Mouse (Mus musculus): ENCODE results near the gene Epn2.
"Not testable (repeated sequence)": the region's sequence is repeated elsewhere in the genome, so short reads cannot be mapped to it uniquely, and the experiment has no call there.

Epn2 gene

DNA sequence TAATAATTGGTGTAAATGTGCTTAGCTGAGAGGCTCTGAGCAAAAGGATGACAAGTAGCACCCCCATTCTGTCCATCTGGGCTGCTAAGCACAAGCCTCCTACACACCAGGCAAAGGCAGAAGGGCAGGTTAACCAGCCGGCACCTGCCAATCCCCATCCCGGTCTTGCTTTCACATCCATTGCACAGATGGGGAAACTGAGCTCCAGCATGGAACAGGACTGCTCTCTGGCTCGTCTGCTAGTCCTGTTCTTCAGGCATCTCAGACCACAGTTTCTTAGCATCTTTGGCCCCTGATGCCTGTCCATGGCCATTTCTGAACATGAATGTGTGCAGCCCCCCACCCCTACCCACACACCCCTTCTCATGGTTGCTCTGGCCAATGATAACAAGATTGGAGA is 12.6 kb upstream of the Epn2 start:
- no peak for DNase-seq (ENCODE audit: low read depth)

DNA sequence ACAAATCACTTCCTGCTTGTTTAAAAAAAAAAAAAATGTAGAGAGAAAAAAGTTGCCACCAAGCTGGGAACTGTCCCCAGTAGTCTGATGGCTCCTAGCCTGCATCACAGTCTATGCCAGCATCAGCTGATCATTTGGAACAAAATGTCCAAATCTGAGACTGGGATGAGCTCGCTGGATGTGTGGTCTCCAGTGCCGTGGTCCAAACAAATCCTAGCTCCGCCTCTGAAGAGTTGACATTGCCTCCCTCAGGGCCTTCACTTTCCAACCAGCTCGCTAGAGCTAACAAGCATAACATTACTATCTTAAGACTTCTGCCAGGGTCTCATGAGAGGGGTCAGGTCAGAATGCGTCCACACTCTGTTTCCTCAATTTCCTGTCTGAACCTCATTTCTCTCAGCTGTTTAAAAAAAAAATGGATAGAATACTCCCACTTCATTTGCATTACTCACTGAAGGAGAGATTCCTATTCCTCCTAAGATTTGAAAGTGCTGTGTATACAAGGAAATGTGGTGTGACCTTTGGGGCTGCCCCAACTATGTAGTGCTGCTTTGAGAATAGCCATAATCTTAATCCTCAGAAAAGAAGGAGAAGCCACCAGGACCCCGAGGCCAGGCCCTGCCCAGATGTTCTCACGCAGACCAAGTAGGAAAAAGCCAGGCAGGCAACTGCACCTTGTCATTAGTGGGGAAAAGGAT is 11.2 kb upstream of the Epn2 start:
- no peak for DNase-seq (ENCODE audit: low read depth)

DNA sequence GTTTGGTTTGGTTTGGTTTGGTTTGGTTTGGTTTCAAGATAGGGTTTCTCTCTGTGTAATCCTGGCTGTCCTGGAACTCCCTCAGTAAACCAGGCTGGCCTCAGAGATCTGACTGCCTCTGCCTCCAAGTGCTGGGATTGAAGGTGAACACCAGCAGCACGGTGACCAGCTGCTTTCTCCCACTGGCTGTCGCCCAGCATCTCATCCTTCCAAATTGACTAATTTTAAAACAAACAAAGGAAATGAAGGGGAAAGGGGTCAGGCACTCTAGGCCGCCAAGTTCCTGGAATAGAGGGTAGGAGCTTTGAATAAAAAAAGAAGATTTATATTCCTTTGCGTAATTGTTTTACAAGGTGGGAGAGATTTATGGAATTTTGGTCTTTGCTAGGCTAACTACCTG is 5.9 kb upstream of the Epn2 start:
- DNase-seq (ENCODE audit: low read depth) = no peak

DNA sequence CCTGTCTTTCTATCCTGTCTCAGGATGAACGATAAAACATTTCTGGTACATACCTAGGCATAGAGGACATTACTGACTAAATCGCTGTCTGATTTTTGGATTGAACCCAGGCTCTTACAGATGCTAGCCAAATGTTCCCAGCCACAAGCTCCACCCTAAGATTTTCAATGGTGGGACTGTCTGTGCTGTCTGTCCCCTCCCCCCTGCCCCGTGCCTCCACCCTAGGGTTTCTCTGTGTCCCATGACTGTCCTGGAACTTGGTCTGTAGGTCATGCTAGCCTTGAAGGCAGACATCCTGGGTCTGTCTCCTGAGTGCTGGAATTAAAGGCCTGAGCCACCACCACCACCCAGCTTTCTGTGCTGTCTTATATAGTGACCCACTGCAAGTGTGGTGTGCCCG is 5.3 kb upstream of the Epn2 start:
- no peak for DNase-seq (ENCODE audit: low read depth)

DNA sequence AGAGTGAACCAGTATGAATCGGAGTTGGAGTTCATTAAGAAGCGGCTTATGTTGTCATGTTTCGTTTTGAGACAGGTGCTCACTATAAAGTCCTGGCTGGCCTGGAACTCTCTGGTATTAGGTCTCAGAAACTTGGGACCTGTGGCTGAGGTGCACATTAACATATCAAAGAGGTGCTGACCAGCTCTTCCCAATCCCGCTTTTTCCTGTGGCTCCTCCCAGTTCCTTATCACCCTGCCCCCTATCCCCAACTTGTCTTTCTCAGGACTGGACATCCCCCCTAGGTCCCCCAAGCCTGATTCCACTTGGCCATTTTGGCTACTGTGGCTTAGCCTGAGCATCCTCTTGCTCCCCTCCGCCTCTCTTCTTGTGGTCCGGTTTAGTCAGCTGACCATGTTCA is 4.6 kb upstream of the Epn2 start:
- no peak for DNase-seq (ENCODE audit: low read depth)

DNA sequence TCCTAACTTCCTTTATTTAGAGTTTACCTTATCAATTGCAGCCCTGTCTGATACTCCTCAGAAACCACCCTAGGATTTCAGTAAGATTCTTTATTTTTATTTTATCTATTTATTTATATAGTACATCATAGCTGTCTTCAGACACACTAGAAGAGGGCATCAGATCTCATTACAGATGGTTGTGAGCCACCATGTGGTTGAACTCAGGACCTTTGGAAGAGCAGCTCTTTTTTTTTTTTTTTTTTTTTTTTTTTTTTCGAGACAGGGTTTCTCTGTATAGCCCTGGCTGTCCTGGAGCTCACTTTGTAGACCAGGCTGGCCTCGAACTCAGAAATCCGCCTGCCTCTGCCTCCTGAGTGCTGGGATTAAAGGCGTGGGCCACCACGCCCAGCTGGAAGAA is 3.3 kb upstream of the Epn2 start:
- DNase-seq (ENCODE audit: low read depth) = not testable (repeated sequence)

DNA sequence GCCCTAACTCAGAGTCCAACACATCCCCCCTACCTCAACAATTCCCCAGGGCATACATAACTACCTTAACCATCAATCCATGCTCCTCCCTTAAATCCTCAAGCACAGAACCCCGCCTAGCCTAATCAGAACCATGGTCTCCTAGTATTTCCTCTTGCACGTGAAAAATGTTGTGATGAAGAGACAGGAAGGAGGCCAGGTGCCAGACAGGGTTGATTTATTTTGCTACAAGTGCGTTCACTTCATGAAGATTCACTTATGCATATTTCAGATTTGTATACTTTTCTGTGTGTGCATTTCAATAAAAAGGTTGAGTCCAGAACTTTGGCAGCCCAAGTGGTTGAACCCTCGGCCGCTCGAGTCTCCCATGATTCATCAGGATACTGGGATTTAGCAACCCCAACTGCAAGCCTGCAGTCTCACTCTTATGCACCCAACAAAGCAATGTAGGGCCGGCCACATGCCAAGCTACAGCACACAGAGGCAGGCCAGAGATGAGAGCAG is 443 bp upstream of the Epn2 start:
- DNase-seq (ENCODE audit: low read depth) = no peak

DNA sequence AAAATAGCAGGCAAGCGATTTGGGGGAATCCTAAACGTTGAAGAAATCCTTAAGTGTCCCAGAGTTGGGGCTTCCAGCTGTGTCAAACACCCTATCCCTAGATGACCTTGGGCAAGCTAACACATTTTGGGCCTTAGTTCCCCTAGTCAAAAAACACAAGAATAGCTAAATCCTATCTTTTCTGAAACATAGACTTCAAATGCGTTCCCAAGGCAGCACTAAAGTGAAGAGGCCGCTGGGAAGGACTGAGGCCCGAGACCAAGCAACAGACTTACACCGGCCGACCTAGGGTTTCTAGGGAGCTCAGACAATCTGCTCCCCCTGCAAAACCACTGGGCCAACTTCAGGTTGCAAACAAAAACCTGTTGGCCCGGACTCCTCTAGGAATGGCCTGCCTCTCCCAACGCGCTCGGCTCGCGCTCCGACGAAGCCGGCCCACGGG is 925 bp downstream of the Epn2 start:
- no peak for DNase-seq (ENCODE audit: low read depth)

DNA sequence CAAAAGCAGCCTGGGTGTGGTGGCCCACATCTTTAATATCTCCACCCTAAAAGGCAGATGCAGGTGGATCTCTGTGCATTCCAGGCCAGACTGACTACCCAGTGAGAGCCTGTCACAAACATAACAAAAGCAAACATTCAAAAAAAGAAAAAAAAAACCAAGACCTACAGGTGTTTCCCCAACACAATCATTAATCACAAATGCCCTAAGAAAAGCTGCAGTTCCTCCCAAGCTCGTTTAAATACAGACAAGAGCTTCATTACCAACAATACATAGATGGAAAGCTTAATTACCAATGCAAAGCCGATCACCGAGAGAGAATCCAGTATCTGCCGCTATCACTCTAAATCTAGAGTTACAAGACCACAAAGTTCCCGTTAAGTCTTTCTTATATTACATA is 1.5 kb downstream of the Epn2 start:
- no peak for DNase-seq (ENCODE audit: low read depth)

DNA sequence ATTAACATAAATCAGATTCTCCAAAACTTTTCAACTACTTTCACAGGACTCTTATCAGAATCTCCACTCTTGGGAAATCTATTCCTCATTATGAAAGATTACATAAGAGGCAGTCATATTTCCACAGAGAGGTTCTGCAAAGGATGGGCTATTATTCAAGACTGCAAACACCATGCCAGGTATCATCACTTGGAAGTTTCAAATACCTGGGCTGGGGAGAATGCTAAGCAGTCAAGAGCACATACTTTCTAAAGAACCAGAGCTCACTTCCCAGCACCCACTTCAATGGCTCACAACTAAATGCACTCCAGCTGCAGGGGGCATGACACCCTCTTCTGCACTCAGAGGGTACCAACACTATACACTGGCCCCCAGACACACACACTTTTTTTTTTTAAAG is 2.1 kb downstream of the Epn2 start:
- DNase-seq (ENCODE audit: low read depth) = no peak

DNA sequence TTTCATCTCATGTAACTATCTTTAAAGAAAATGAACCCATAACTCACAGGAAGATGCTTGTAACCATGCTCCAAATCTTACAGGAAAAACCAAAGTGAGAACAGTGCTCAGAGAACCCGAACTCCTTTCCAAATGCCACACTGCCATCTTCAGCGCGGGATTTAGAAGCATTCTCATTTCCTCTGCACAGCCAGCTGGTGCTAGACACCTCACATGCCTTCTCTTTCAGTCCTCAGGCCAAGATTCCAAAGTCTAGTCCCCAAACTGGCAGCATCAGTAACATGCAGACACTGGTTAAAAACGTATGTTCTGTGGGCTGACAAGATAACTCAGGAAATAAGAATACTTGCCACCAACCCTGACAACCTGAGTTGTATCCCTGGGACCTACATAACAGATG is 6.2 kb downstream of the Epn2 start:
- DNase-seq (ENCODE audit: low read depth) = no peak

DNA sequence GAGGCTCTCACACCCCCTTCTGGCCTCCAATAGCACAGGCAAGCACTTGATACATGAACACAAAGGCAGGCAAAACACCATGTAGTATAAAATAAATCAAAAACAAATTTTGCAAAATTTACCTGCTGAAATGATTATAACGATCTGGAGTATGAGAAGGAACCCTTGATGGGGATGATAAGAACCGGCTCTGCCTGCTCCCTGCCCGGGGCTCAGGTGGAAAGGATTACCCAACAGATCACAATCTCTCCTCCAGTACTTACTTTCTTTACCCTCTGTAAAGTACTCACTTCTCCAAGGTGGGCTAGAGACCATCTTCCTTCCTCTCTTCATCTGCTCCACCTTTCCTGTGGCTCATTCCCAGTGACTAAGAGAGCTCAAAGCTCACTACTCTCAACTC is 8.3 kb downstream of the Epn2 start:
- no peak for DNase-seq (ENCODE audit: low read depth)

DNA sequence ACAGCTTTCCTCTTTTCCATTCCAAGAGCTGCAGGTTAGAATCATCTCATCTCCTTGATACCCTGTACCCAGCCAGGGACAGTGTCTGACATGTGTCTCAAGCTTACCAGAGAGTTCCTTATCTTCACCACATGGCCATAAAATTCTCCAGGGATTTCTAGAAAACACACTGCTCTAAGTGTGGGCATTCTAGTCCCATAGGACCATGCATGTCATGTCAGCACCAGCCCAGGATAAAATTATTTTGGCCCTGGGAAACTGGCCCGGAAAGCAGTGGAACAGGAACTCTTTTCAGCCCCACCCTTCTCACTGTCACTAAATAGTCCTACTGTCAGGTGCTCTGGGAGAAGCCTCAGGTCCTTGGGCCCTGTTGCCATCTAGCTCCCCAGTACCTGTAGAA is 9.8 kb downstream of the Epn2 start:
- DNase-seq (ENCODE audit: low read depth) = no peak

DNA sequence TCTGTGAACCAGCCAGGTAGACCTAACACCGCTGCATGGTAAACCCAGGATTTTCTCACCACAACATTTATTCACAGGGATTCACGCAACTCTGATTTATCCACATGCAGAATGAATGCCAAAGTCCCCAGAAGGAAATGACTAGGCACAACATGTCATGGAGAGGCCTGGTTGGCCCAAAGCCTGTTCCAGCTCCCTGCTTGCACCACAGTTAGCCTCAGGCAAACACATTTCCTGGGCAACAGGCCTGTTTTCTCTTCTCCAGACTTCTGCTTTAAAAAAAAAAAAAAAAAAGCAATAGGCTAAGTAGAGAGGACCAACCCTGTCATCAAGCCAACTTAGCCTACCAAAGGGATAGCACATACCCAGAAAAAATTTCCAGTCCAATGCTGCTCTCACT is 14.9 kb downstream of the Epn2 start:
- no peak for DNase-seq (ENCODE audit: low read depth)

DNA sequence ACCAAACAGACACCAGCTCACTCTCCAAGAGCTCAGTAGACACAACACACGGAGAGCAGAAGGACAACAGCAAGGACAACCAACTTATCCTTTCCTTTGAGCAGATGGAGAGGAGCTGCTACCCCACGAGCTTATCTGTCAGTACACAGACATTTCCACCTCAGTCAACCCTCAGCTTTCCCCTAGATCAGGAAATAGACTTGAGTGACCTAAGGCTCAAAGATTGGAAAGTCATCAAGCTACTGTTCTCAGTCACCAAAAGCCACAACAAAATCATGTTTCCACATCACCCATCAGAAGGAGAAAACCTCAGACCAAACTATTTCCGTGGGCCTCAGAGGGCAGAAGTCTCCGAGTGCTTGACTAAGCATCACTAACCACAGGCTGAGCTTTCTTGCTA is 15.5 kb downstream of the Epn2 start:
- peak; percentile 28 for DNase-seq (ENCODE audit: low read depth)

DNA sequence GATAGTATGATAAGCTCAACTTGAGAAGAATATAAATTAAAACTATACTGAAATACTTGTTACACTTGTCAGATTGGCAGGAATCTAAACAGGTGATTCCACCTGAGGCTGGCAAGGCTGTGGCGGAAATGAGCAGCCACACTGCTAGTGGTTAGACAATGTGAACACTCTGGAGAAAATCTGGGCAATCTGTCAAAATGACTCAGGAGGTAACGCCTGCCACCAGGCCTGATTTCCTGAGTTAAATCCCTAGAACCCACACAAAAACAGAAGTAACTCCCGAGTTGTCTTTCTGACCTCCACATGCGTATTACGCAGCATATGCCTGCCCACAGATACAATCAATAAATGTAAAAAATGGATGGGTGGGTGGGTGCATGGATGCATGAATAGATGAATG is 17.1 kb downstream of the Epn2 start:
- no peak for DNase-seq (ENCODE audit: low read depth)

DNA sequence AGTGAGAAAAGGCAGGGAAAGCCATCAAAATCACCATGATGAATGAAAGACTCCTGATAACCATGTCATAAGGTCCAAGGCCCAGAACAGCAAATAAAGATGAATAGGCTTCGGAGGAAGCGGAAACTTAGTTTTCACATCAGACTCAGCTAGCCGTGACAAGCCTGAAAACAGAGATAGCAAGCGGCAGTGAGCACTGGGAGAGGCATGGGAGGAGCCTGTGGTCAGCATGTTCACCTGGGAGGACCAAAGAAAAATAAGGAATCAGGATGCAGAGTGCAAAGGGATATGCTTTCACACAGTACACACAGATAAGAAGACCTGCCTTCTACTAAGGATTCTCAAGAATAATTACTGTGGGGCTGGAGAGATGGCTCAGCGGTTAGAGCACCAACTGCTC is 19.9 kb downstream of the Epn2 start:
- DNase-seq (ENCODE audit: low read depth) = no peak

DNA sequence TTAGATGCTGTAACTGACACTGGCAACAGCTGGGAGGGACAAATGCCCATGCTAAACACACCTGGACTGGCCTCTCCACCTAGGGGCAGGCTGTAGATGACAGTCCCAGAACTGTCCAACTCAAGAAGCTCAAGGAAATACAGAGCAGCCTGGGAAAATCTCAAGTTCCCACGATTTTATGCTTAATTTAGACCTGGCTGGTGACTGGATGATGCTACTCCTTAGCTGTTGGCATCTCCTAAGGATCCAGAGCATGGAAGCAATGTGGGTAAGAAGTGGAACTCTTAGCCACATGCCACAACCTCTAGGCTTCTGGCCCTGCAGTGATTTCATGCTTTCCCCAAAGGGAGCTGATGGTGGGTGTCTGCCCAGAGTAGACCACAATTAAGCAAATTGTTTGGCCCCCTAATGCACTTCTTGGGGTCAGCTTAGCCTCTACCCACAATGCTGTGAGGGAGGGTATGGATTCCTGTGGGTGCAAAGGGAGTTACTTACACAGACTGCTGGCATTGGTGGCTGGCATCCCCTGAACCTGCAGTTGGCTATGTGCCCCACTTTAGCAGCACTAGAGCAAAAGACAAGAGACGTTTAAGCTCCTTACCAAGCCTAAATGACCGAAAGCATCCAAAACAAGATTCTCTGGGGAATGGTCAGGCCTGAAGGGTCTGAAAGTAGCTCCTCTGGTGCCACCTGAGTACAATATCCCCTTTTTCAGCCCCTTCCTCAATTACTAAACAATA is 26.3 kb downstream of the Epn2 start:
- DNase-seq (ENCODE audit: low read depth) = no peak

DNA sequence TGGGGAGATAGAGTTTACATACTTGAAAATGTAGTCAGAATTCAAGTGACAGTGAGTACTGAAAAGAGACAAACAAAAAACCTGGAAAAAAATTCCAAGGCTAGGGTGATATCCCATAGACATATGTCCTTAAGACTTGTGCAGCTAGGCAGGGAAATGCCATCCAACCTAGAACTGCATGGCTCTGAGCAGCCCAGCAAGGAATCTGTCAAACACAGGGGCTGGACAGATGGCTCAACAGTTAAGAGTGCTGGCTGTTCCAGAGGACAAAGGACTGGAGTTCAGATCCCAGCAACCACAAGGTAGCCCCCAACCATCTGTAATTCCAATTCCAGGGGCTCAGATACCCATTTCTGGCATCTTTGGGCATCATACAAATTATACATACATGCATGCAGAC is 28.9 kb downstream of the Epn2 start:
- no peak for DNase-seq (ENCODE audit: low read depth)

DNA sequence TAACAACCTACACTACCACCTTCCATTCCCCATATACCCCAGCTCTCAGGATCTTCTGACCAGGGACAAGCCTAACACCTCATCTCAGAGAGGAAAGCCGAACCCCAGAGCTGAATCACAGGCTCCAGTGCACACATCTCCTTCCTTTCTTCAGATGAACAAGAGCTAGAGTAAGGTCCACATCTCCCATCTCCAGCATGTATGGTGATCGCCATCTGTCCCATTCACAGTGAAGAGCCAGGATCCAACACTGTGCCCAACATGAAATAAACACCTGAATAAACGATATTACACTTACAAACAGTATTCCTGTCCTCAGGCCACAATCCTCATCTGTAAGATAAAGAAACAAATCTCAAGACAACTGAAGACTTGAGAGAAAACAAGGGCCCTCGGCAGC is 31.8 kb downstream of the Epn2 start:
- DNase-seq (ENCODE audit: low read depth) = no peak

DNA sequence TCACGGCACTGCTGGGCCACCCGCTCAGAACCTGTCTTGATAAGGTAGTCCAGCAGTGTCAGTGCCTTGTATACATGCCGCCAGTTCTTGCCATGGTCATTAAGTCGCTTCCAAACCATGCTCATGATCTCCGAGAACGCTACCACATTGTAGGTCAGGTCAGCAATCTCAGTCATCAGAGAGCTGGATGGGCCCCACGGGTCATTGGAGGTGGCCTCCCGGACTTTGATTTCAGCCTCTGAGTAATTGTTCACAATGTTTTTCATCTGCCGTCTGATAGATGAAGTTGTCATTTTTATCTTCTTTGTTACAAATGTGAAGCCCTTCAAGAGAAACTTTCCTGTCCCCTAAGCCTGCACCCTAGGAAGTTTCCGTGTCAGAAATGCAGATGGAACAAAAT is 33.0 kb downstream of the Epn2 start:
- DNase-seq (ENCODE audit: low read depth) = no peak

DNA sequence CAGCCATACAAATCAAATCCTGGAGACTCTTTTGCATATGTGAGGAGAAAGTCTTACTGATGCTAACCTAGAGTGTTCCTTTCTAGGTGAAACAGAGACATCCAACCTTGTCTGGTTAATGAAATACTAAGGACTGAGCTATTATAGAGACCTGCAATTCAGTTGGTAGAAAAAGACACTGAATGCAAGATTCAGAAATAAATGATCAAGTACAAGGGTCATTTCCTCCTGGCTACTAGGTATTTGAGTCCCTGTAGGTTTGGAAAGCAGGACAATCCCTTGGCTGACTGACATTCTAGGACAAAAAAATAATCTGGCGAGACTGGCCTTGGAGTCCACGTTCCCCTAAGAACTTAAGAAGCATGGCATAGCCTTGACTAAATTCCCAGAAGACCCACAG is 33.9 kb downstream of the Epn2 start:
- DNase-seq (ENCODE audit: low read depth) = no peak

DNA sequence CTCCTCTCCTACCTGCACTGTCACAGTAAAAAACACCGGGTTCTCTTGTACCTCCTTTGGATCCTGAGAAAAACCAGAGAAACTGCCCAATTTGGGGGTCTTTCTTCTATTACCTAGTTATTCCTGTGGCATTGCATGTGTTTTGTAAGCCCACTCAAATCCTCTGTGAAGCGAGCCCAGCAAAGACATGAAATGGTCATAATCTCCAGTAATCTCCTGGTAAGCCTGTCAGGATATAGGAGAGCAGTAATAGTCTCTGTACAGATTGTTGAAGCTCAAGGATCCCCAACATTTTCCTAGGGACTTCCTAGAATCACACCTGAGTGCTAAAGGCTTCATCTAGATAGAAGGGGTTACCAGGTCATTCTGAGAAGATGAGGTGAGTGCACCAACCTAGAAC is 38.4 kb downstream of the Epn2 start:
- no peak for DNase-seq (ENCODE audit: low read depth)

DNA sequence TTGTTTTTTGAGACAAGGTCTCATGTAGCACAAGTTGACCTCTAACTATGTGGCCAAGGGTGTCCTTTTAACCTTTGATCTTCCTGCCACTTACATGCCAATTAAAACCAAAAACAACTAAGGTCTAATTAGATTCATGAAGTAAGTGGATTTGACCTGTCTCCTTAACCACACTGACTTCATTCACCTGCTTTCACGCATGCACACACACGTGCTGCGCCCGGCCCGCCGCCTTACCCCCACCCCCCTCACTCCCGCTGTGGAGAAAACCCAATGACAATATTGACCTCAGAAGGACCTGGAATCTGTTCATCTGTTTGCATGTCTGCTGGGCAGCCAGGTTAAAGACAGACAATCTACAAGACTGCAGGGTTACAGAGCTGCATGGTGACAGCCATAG is 38.8 kb downstream of the Epn2 start:
- no peak for DNase-seq (ENCODE audit: low read depth)

Measured in c-Kit-positive CD71-negative TER-119-negative erythroid progenitor cells, embryonic 14.5 days (primary cell).